Mouse (Mus musculus) bone marrow macrophage, adult 2 months (primary cell): Measurements from ENCODE around the gene Rxra. TPM values are rescaled to one million over a fixed set of nuclear protein-coding genes. Genes with fewer than 3 reads are reported as not detected.

ENCODE experiments used
- H3K27ac ChIP-seq: 2 replicates; pipeline ENCODE4 v1.5.1; 2012; ENCODE audit warnings: low read depth, low read length; ENCODE audit not compliant: insufficient read depth
- H3K4me1 ChIP-seq: 2 replicates; pipeline ENCODE4 v1.6.1; 2012; ENCODE audit warnings: low read length; ENCODE audit not compliant: control insufficient read depth, insufficient read depth
- H3K4me3 ChIP-seq: 2 replicates; pipeline ENCODE4 v1.5.1; 2012; ENCODE audit warnings: mild to moderate bottlenecking, low read length, moderate library complexity; ENCODE audit not compliant: insufficient read depth
- CTCF ChIP-seq: IDR thresholded peaks from 2 replicates; pipeline ENCODE4 v1.5.1; 2012; ENCODE audit warnings: low read depth, mild to moderate bottlenecking, low read length, moderate library complexity
- POLR2A ChIP-seq: IDR thresholded peaks from 2 replicates; pipeline ENCODE4 v1.6.1; 2012; ENCODE audit warnings: mild to moderate bottlenecking, low read depth, low read length, borderline replicate concordance
- polyA plus RNA-seq: library from polyadenylated mRNA; stranded (reverse); fragments of >200 nt; gene quantifications from 2 replicates; pipeline ENCODE4 v1.2.4, GENCODE M21; 2012; ENCODE audit not compliant: missing spikeins, insufficient read depth, insufficient read length

Gene Rxra
- polyA plus RNA-seq, 1 experiment: 39.7 TPM

DNA sequence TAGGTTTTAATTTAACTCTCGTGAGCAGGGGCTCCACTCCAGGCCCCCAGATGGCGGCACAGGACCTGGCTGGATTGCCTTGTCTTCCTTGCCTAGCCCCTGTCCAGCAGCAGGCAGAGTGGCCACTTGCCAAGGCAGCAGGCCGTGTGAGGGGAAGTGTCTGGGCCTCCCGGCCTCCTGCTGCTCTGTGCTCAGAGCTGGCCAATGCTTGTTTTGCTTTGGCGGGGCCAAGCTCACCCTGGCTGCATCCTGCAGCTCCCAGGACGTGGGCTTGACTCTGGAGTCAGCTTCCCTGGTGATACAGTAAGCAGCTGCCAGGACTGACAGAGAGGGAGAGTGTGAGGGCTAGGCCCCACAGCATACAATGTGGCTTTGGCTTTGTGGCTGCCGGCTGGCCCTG, 23.3 kb downstream of the Rxra start:
- Histone ChIP-seq H3K27ac (peak overlapping the region; percentile 26), H3K4me1 (peaks cover 75% of the 10 kb centered on the region), H3K4me3 (no peak overlapping the region)
- TF ChIP-seq CTCF (0 out of 2 replicates have a peak, but pooled peaks have one; percentile 35), POLR2A (no peak)

GRCm38 (mm10) chr2:27702283-27702682, 26.0 kb downstream of the Rxra start:
- no peak for TF ChIP-seq CTCF
- no peak for TF ChIP-seq POLR2A
- Histone ChIP-seq H3K27ac (no peak overlapping the region), H3K4me3 (no peak overlapping the region), H3K4me1 (peaks cover 64% of the 10 kb centered on the region)

DNA sequence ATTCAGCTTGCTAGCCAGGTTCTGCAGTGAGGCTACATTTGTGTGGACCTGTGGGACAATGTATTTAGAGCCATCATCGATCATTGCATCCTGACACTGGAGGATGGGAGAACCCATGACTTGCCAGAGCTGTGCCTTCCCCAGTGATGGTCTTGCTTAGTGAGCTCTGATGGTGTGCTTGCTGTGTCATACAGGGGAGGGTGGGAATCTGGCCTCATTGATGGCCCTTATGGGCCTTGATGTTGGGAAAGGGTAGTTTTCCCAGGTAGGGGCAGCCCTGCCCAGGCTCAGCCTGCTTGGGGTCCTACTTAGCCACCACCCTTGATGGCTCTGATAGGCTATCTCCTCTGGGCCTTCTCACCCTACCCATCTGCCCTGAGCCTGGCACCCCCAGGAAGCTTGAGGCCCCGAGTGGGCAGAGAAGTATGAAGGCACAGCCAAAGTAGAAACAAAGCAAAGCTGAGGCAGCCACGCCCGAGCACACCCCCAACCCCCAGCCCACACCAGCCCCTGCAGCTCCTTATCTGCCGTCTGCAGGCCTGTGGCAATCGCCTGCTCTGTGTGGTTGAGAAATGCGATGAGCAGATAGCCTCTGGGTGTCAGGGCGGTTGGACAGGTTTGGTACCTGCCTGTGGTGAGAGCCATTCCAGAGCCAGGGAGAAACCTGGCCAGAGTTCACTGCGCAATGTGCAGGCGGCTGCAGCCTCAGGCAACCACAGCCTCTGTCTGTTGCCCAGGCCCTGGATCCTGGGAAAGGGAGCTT, 26.8 kb downstream of the Rxra start:
- TF ChIP-seq POLR2A (no peak), CTCF (no peak)
- H3K4me1 ChIP-seq: peaks cover 60% of the 10 kb centered on the region
- no peak overlapping the region for H3K4me3 ChIP-seq
- H3K27ac ChIP-seq: no peak overlapping the region

DNA sequence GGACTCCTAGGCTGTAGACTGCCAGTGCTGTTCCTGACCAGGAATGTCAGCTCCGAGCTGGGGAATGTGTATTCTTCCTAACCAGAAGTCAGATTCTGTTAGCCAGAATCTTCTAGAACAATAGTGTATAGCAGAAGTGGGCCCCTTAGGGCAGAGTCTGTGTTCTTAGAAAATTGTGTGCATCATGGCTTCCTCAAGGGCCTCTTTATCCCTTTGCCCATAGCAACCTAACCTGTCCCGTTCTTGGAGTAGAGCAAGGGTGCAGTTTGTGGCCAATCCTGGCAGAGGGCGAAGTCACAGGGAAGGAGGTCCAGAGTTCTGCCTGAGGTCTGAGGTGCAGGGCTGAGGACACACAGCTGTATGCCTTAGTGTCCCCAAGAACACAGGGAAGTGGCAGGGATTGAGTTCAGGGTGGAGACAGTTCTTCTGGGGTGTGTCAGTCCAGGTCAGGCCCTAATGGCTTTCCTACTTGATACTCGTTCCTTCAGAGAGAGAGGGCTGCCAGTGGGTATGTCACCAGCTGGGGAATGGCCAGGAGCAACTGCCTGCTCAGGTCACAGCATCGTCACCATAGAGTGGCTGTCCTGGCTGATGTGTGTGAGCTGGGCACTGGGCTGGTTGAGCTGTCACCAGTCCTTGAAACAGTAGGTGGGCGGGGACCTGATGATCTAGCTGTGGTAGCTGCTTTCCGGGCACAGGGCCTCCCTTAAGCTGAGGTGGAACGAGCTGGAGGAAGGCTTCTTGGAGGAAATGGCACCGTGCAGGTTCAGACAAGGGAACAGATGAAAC, 27.8 kb downstream of the Rxra start:
- Histone ChIP-seq H3K4me3 (no peak overlapping the region), H3K27ac (no peak overlapping the region), H3K4me1 (peaks cover 51% of the 10 kb centered on the region)
- TF ChIP-seq POLR2A: no peak
- TF ChIP-seq CTCF: no peak

DNA sequence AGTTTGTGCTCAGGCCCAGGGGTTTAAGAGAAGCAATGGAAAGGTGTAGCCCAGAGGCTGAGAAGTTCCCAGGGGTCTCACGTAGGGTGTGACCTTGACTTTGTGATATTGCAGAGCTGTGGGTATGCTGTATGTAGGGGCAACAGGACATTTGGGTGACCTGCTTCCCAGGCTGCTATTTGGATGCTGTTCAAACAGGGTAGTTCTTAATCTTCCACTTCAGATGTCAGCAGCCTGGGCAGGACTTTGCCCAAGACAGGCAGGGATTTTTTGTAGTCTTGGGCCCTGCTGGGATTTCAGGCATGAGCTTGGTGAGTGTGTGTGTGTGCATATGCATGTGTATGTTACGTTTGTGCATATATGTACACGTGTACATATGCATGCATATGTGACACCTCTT, 28.4 kb downstream of the Rxra start:
- TF ChIP-seq POLR2A (no peak), CTCF (no peak)
- no peak overlapping the region for H3K27ac ChIP-seq
- no peak overlapping the region for H3K4me3 ChIP-seq
- H3K4me1 ChIP-seq: peaks cover 47% of the 10 kb centered on the region

DNA sequence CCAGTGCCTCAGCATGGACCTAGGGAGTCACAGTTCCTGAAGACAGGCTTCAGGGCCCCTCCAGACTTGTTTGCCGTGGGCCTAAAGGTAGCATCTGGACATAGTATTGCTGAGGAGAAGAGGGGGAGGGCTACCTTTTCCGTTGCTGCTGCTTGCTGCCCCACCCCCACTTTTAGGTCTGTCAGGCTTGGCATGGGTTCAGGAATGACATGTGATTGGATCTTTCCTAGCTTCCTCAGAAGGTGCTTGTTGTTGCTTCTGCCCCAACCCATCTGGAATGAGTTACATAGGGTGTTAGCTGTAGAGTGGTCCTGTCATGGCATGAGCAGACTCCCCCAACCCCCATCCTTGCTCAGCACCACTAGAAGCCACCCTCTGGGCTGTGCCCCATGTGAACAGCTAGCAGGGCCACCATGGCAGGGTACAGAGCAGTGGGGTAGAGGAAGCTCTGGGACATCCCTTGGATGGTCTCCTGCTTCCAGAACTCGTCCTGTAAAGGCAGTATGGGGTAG, 34.7 kb downstream of the Rxra start:
- TF ChIP-seq CTCF: no peak
- no peak for TF ChIP-seq POLR2A
- peaks cover 59% of the 10 kb centered on the region for H3K4me1 ChIP-seq
- no peak overlapping the region for H3K27ac ChIP-seq
- H3K4me3 ChIP-seq: no peak overlapping the region

- Histone ChIP-seq H3K4me1 (peaks cover 74% of the 10 kb centered on the region), H3K4me3 (no peak overlapping the region), H3K27ac (no peak overlapping the region)
- TF ChIP-seq POLR2A (no peak), CTCF (no peak)
Measured at GRCm38 (mm10) chr2:27712626-27713025, 36.4 kb downstream of the Rxra start.

- TF ChIP-seq CTCF (no peak), POLR2A (no peak)
- Histone ChIP-seq H3K4me3 (no peak overlapping the region), H3K4me1 (peaks cover 82% of the 10 kb centered on the region), H3K27ac (peak overlapping the region; percentile 93)
Measured at GRCm38 (mm10) chr2:27713378-27713777, 37.1 kb downstream of the Rxra start.

- no peak for TF ChIP-seq CTCF
- no peak for TF ChIP-seq POLR2A
- H3K4me3 ChIP-seq: no peak overlapping the region
- H3K4me1 ChIP-seq: peaks cover 87% of the 10 kb centered on the region
- H3K27ac ChIP-seq: peak overlapping the region; percentile 93
Measured at GRCm38 (mm10) chr2:27714131-27714530, 37.9 kb downstream of the Rxra start.

DNA sequence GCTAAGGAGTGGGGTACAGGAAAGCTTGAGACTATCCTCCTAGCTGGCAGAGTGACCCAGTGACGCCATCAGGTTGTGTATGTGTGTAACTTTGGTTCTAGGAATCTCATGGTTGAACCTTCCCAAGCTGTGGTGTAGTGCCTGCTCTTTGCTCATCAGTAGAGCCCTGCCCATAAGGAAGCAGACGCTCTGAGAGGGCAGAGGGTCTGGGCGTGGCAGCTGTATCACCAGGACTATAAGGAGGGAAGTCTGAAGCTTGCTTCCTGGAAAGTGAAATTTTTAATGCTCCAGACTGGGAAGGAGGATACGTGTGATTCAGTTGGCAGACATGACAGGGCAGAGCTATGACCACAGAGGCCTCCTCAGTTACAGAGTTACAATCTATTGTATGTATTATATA, 39.0 kb downstream of the Rxra start:
- H3K4me1 ChIP-seq: peaks cover 92% of the 10 kb centered on the region
- peak overlapping the region; percentile 93 for H3K27ac ChIP-seq
- no peak overlapping the region for H3K4me3 ChIP-seq
- TF ChIP-seq POLR2A: no peak
- TF ChIP-seq CTCF: no peak
